Mouse (Mus musculus) adrenal gland, adult 18-20 months (tissue): ENCODE data around the gene Dpp9. TPM values are rescaled to one million over a fixed set of nuclear protein-coding genes. Genes with fewer than 3 reads are reported as not detected.
"Not testable (repeated sequence)": the region's sequence is repeated elsewhere in the genome, so short reads cannot be mapped to it uniquely, and the experiment has no call there.

ENCODE experiments used
- DNase-seq, 2 experiments: peaks; one replicate each; pipeline ENCODE4 v3.0.0; 2021 to 2022; ENCODE audit warnings: low spot score in 2 of 2
- long read RNA-seq, 2 experiments: library from polyadenylated mRNA; stranded (forward); transcript quantifications; one replicate each; pipeline ENCODE4 v2.0.0; 2021
- total RNA-seq, 2 experiments: library from RNA; stranded (reverse); gene quantifications; 1 replicate in 1 of 2; 2 replicates in 1 of 2; pipeline ENCODE4 v1.2.3; 2021

Gene Dpp9
- 10 to 100 TPM; 35.8 to 37.6 TPM for total RNA-seq
- long read RNA-seq, experiment 1, transcript Dpp9-201 (21 exons, 3,374 nt), result major isoform, 30 of 43 reads
- long read RNA-seq, experiment 1, partial matches to known transcripts, result 5 of 43 reads
- long read RNA-seq, experiment 1, other reads (novel, unspliced or antisense), result 8 of 43 reads
- long read RNA-seq, experiment 2, transcript Dpp9-201 (21 exons, 3,374 nt), result major isoform, 55 of 104 reads
- long read RNA-seq, experiment 2, partial matches to known transcripts, result 38 of 104 reads
- long read RNA-seq, experiment 2, other reads (novel, unspliced or antisense), result 11 of 104 reads

DNA sequence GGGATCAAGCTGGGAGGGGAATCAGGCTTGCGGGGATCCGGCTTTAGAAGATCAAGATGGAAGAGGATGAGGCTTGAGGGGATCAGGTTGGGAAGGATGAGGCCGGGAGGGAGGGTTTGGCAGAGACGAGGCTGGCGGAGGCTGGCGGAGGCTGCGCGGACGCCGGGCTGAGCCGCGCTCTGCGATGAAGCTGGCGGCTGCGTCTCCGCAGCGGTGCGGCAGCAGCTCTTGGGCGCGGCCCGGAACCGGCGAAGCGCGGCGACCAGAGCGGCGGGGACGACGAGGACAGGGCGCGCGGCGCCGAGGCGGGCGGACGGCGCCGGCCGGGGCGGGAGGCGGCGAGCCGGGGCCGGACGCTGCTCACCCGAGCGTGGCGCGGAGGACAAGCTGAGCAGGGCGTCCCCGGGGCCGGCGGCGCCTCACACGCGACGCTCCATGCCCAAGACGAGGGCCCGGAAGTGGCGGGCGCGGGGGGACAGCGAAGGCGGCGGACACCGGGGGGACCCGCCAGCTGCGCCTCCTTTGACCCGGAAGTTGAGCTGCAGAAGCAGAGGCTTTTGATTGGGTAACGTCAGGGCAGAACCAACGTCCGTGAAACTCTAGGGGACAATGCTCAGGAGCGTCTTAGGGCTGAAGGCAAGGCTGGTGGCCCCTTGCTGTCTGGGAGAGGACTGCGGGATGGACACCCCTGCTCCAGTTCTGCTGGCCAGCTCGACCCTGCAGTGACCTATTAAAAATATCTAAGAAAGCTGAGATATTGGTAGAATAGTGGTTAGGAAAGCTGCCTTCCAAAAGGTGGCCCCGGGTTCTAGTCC, at the start of gene Dpp9:
Gene Dpp9 (minus strand): TSS at position 529 of the 815 bp plus-strand sequence.
- peak; percentile 78 to 82 for DNase-seq

DNA sequence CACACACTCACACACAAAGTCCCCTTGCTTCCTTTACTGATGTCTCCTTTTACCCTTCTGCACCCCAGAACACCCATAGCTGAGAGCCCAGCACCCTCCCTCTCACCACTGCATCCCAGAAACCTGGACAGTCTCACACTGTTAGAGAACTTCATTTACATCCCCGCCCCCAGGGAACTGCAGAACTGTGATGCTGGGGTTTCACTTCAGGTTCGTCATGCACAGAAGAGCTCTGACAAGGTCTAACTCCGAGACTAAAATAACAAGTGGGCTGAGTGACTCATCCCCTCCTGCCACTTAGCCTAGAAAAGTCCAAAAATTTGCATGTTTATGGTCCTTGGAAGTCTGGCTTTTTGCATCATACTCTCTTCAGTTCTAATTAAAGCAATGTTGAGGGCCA, 47.6 kb upstream of the Dpp9 start:
- DNase-seq, result no peak

DNA sequence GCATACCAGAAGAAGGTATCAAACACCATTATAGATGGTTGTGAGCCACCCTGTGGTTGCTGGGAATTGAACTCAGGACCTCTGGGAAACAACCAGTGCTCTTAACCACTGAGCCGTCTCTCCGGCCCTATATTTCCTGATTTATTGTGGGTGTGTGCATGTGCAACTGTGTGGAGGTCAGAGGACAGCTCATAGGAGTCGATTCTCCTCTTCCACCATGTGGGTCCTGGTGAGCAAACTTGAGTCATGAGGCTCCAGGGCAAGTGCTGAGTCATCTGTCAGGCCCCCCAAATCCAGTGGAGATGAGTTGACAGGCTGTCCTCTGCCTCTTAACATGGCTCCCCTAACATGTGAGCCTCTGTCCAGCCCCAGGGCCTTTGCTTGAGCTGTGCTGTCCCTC, 47.2 kb upstream of the Dpp9 start:
- DNase-seq, result no peak

DNA sequence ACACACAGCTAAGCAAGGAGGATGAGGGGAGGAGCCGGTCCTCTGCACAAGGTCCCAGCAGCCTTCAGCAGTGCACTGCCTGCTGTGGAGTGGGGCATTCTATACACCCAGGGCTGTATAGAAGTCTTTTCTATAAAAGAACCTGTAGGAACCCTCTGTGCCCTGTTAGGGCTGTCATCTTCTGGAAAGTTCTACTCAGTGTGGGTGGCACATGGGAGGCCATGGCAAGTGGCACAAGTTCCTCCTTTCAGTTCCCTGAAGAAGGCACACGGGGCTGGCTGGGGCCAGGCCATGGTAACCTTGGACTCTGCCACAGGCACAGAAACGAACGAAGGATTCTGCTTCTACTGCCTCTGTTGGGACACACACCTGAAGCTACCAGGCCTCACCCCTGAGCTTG, 46.3 kb upstream of the Dpp9 start:
- no peak for DNase-seq

DNA sequence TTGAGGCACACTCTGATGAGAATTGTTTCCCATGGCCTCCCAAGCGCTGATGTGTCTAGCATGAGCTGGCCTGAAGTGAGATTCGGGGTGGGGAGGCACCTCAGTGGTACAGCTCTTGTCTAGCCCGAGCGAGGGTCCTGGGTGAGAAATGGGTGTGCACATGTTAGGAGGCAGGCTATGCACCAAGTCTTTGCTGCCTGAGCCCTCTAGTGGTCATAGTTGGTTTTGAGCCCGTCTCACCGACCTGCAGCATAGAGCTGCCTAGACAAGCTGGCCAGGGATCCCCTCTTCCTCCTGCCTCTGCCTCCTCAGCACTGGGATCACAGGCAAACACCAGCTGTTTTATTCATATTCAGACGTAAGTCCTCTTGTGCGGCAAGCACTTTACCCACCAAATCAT, 45.3 kb upstream of the Dpp9 start:
- peak; percentile 69 to 74 for DNase-seq

DNA sequence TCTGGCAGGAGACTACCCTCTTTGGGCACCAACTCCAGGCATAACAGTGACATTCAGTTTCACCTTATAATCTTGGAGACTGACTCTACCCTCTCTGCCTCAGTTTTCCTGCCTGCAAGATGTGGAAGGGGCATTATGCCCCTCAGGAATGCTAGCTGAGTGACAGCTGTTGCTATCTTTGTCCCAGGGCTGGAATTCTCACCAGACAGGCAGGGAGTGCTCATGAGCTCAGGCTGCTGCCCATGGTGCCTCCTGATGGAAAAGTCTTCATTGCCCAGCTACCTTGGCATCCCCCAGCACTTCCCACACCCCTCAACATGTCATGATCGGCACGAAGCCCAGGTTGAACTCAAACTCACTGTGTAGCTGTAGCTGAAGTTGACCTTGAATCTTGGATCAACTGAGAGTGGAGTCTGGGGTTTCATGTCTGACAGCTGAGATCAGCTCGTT, 44.0 kb upstream of the Dpp9 start:
- no peak for DNase-seq

DNA sequence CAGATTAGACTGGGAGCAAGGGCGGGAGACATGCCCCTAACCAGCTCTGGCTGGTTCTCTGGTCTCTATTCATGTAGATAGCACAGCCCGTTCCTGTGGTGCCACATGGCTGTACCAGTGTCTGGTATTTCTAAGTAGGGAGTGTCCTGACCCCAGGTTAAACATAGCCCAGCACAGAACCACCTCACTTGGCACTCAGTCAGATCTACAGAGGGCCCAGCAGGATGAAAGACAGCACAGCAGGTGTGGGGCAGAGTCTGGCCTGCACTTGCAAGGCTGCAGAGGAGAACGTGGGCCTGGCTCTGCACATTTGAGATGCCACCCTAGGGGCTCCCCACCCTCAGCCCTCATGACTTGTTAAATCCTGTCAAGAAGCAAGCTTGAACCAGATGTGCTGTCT, 42.5 kb upstream of the Dpp9 start:
- no peak for DNase-seq

DNA sequence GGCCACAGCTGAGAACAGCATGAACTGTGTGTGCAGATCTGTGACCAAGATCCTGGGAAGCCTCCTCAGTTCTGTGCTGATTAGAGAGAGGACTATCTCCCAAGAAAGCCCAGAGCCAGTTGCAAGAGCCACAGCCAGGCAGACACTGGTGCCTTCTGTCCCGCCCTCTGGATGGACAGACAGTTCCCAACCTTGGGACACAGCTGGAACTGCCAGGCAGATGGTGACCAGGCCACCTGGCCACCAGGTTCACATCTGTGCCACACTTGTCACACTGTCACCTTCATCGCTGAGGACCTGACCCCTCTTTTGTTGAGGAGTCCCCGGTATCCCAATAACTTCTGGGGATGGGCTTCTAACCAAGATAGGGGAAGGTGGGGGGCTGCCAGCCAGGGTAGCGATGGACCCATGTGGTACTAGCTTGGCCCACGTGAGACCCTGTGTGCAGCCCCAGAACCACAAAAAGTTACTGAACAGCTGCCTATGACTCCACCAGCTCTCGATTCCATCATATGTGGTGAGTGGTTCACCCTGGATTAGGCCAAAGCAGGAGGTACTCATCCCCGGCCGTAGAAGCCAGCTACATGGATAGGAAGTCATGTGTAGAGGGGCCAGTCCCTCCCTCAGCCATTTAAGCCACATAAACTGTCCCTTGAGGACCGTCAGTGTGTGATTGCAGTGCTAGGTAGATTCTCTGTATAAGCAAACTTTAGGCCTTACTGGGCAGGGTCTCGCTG, 40.8 kb upstream of the Dpp9 start:
- DNase-seq, result no peak

DNA sequence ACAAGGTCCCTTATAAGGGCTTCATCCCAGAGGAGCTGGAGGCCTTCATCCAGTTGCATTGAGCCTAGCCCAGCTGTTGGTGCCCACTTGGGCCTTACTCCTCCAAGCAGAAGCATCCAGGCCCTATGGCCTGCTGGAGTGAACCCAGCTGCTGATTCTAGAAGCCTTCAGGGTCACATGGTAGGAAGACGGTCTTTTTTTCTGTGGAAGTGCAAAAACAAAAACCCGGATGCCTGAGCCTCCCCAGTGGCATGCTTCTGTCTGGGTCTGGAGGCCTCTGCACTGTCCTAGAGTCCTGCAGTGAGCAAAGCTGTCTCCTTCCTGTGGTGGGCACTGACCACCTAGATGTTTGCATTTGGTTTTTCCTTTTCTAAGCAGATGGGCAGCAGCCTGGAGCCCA, 40.1 kb upstream of the Dpp9 start:
- DNase-seq, result not testable (repeated sequence)

DNA sequence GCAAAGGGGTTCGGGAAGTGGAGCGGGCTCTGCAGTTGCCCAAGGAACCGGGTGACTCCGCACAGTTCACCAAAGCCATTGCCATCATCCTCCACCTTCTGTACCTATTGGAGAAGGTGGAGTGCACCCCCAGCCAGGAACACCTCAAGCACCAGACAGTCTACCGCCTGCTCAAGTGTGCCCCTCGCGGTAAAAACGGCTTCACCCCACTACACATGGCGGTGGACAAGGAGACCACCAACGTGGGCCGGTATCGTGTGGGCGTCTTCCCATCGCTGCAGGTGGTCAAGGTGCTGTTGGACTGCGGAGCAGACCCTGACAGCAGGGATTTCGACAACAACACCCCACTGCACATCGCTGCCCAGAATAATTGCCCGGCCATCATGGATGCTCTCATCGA, 39.6 kb upstream of the Dpp9 start:
- DNase-seq, result not testable (repeated sequence)

DNA sequence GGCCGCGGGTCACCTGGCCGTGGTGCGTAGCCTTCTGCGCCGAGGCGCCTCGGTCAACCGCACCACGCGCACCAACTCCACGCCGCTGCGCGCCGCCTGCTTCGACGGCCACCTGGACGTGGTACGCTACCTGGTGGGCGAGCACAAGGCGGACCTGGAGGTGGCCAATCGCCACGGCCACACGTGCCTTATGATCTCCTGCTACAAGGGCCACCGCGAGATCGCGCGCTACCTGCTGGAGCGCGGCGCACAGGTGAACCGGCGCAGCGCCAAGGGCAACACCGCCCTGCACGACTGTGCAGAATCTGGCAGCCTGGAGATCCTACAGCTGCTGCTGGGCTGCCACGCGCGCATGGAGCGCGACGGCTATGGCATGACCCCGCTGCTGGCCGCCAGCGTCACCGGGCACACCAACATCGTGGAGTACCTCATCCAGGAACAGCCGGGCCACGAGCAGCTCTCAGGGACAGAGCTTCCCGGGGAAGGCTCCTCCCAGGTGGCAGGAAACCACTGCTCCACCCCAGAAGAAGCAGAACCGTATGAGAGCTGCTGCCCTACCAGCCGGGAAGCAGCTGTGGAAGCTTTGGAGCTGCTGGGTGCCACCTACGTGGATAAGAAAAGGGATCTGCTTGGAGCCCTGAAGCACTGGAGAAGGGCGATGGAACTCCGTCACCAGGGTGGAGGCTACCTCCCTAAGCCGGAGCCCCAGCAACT, 38.6 kb upstream of the Dpp9 start:
- DNase-seq, result no peak

DNA sequence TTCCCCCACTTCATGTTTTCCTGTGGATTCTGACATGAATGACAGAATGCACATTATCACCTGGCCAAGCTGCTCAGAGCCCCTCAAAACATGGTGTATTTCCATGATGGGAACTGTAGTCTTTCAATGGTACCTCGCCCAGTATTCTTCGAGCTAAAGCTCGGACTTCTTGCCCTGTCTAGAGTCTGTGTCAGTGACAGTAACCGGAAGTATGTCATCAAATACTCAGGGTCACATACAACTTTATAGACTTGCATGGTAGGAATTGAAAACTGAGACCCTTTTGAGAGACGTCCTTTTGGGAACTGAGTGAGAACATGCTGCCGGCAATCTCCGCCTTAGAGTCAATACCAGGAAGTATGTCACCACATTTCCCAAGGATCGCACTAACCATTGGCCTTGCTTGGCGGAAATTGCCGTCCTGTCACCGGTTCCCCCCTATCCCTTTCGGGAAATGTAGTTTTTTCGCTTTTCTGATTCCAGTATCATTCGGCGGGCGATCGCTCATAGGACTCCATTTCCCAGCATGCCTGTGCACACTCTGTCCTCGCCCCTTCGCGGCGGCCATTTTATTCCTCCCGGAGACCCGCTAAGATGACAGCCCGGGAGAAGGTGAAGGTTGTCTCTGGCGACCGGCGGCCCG, 37.7 kb upstream of the Dpp9 start, which contains the start of gene Fem1a:
Gene Fem1a (plus strand): TSS at position 572 of the 643 bp plus-strand sequence.
- DNase-seq, result peak; percentile 83 to 84

DNA sequence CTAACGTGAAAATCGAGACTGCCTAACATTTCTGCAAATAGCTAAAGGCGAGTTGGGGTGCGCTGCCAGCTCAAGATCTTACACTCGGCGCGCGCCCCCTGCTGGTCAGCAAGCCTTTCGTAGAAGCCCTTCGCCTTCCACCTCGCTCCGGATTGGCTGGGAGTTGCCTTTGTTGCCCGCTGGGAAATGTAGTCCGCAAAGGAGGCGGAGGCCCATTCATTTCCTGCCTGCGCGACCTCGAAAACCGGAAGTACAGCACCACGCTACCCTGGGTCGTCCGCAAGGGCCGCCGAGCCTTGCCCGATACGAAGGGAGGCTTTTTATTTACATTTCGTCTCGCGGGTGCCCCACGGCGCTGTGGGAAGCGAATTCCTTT, 37.1 kb upstream of the Dpp9 start:
- peak; percentile 98 for DNase-seq

DNA sequence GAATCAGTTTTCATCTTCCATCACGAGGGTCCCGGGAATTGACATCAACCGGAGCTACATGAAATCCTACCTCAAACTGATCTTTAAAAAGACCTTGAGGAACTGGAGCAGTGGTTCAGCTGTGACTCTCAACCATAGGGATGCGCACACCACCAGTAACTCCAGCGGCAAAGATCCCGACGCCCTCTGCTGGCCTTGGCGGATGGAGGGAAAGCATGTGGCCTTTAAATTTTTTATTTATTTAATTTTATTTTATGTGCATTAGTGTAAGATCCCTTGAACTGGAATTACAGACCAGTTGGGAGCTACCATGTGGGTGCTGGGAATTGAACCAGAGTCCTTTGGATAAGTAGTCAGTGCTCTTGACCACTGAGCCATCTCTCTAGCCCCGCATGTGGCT, 36.7 kb upstream of the Dpp9 start:
- DNase-seq, result peak in 1 of 2 experiments; percentile 46

DNA sequence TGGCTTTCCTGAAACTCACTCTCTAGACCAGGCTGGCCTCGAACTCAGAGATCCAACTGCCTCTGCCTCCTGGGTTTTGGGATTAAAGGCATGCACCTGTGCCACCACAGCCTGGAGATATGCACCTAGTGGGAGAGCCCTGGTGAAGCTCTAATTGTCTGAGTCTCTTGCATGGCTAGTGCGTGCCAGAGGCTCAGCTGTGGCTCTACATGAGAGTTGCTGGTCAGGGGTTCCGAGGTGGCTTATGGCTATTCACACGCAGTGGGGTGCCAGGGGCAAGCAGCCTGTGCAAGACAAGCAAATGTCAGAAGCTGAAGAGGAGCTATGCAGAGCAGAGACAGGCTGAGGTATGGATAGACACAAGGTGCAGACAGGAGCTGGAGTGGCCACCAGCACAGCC, 36.0 kb upstream of the Dpp9 start:
- no peak for DNase-seq

DNA sequence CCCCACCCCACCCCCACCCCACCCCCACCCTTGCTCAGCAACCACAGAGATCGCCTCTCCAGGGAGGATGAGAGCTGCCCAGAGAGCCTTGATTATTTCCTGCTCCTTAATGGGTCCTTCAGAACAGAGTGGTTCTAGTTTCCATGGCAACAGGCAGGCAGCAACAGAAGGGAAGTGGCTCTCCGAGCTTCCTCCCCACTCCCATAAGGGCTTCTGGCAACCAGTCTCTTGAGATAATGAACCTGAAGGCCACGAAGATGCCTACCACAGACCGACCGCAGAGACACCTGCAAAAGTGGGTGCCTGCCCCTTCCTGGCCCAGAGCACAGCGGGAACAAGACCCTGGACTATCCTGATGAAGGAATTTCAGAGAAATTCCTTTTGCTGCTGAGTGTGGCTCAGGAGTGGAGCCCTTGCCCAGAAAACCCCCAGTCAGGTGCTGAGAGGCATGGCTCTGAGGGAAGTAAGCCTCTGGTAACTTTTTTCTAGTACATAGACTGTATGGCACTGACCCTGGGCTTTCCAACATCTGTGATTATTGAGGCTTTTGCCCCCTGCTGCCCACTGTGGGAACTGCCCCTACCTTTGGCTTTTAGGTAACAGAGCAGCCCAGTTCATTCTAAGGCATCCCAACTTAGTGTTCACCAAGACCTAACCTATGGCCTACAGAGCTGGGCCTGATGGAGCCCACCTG, 32.6 kb upstream of the Dpp9 start:
- DNase-seq, result peak; percentile 57 to 71

DNA sequence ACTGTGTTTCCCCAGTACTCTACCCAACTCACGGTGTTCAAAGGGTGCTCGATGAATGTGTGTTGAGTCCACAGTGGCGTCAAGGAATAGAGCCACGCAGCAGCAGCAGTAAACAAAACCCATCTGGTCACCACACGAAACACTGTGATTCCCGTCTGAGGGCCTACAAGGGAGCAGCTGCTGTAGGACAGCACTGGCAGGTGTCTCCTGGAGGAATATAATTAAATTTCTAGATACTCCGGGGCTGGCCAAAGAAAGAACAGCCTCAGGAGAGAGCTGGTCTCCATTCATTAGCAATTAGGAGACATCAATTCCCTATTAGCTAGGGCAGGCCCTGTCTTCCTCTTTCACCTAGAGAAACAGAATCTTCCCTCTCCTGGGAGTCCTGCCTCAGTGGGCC, 26.9 kb upstream of the Dpp9 start:
- DNase-seq, result no peak

DNA sequence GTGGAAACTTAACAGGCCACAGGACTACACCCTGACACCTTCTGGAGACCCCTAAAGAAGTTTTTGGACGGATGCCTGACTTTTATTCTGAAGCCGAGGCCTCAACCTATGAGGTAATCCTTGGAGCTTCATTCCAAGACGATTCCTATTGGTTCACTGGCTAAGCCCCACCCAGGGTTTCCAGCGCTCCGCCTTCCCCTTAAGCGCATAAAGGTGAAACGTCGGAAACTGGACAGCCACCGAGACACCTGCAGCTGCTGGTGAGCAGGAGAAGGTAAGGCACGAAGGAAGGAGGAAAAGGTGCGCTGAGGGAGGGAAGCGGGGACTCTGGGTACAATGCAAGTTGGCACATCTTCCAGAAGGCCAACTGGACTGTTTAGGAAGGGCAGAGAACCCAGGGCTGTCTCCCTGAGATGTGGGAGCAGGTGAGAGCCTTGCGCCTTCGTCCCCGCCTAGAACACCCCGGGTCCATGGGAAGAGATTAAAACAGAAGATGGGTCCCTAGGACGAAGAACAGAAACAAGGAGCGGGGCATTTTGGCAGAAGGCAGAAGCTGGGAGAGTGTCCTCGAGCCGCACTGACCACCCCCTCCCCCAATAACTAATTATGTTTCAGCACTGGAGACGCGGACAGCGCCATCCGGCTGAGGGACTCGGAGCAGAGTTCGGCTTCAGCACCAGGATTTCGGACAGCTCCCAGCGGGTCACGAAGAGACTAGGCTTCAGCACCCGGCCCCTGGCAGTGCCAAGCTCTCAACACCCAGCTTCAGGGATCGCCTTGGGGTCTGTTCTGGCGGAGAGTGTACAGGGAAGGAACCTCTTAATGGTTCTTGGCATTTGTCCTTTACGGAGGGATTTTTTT, 23.1 kb upstream of the Dpp9 start:
- peak; percentile 83 to 91 for DNase-seq
